Mouse (Mus musculus) forebrain, embryonic 11.5 days (tissue): ENCODE results near the gene Nppa. TPM values are rescaled to one million over a fixed set of nuclear protein-coding genes. Genes with fewer than 3 reads are reported as not detected.

Experiments
- ATAC-seq: fragments of 200-750 bp; cut with Nextera tagmentation; replicated peaks from 2 replicates; pipeline ENCODE4 v1.8.0; 2017; ENCODE audit warnings: moderate TSS enrichment; ENCODE audit not compliant: low FRiP score
- DNase-seq: peaks from one replicate; pipeline ENCODE4 v3.0.0-alpha.2; 2017; ENCODE audit warnings: low spot score
- H3K27ac ChIP-seq: fragments of 300-500 bp; sonication (generic); 2 replicates; pipeline ENCODE4 v1.5.1; 2014; ENCODE audit warnings: low read depth, low read length
- H3K27me3 ChIP-seq: fragments of 300-500 bp; sonication (generic); 2 replicates; pipeline ENCODE4 v1.6.1; 2014; ENCODE audit warnings: mild to moderate bottlenecking, low read length, mixed read lengths; ENCODE audit not compliant: control insufficient read depth, insufficient read depth
- H3K36me3 ChIP-seq: fragments of 300-500 bp; sonication (generic); 2 replicates; pipeline ENCODE4 v1.6.1; 2014; ENCODE audit warnings: mild to moderate bottlenecking, low read length, moderate library complexity, mixed read lengths; ENCODE audit not compliant: control insufficient read depth, insufficient read depth
- H3K4me1 ChIP-seq: fragments of 300-500 bp; sonication (generic); replicated peaks from 2 replicates; pipeline ENCODE4 v1.6.1; 2014; ENCODE audit warnings: low read length, mixed read lengths; ENCODE audit not compliant: control insufficient read depth, insufficient read depth
- H3K4me2 ChIP-seq: fragments of 300-500 bp; sonication (generic); 2 replicates; pipeline ENCODE4 v1.6.1; 2014; ENCODE audit warnings: low read depth, mild to moderate bottlenecking, low read length, moderate library complexity, mixed read lengths; ENCODE audit not compliant: severe bottlenecking
- H3K4me3 ChIP-seq: fragments of 300-500 bp; sonication (generic); 2 replicates; pipeline ENCODE4 v1.5.1; 2014; ENCODE audit warnings: low read depth, low read length
- H3K9ac ChIP-seq: fragments of 300-500 bp; sonication (generic); 2 replicates; pipeline ENCODE4 v1.6.1; 2014; ENCODE audit warnings: low read length
- H3K9me3 ChIP-seq: fragments of 300-500 bp; sonication (generic); 2 replicates; pipeline ENCODE4 v1.6.1; 2016; ENCODE audit warnings: low read length, mixed read lengths; ENCODE audit not compliant: control insufficient read depth
- WGBS: fragments of 180-500 bp; shearing (Covaris S2); extraction: QIAGEN DNeasy Blood & Tissue Kit; methylation state at CpG from one replicate; pipeline ENCODE4 v1.1.7; 2014; 5-methylcytosine and 5-hydroxymethylcytosine counted together
- polyA plus RNA-seq: library from polyadenylated mRNA; unstranded; fragments of >200 nt; fragmentation: Nextera tagmentation; extraction: Ambion mirVana; gene quantifications from 2 replicates; pipeline ENCODE4 v1.2.1, GENCODE M21; 2014

The Nppa gene
- polyA plus RNA-seq, 1 experiment from 2014 or later, result 0.29 TPM

DNA sequence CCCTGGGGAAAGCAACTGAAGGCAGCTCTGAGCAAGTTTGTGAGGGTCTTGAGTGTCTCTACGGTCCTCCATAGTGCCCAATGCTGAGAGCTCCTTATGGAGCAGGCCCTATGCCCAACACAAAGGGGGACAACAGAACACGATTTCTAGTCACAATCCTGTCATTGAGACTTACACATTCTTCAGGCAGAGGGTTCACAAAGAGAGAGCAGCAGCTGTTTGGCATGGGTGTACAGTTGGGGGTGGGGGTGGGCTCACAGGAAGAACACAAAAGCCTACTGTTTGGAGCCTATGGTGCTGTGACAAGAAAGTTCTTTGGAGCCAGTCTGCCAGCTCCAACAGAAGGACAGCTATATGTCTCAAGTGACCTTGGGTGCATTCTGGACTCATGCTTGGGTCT lies 17.9 kb downstream of the Nppa start:
- Histone ChIP-seq H3K9ac (no peak overlapping the region), H3K36me3 (peaks cover 28% of the 10 kb centered on the region; the same call in 1 of the 2 replicates), H3K4me1 (0 out of 2 replicates have a peak, but pooled peaks cover 3% of the 10 kb centered on the region), H3K27me3 (no peaks in the 10 kb centered on the region), H3K4me2 (no peak overlapping the region), H3K27ac (0 out of 2 replicates have a peak overlapping the region, but pooled peaks have one; percentile 31), H3K4me3 (no peak overlapping the region), H3K9me3 (no peaks in the 10 kb centered on the region)
- DNase-seq, result no peak
- ATAC-seq, result peak; percentile 21; the same call in 1 of the 2 replicates
- WGBS, result 61% methylated on average over 2 of the region's 2 CpGs

DNA sequence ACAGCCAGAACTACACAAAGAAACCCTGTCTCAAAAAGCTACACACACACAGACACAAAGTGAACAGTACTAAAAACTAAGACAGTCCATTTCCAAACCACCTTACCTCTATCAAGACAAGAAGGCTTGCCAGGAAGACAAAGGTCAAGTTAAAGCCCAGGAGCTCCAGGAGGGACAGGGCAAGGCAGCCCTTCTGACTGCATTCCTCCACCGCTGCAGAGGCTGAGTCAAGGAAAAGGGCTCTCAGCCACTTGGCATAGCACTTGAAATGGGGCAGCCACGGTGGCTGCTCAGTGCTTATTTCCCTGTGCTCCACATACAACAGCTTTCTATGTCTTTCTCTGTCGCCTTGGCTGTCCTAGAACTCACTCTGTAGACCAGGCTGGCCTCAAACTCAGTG lies 23.5 kb downstream of the Nppa start:
- DNase-seq (no peak), ATAC-seq (no peak)
- H3K27ac ChIP-seq, result no peak overlapping the region
- no peaks in the 10 kb centered on the region for H3K4me1 ChIP-seq
- no peak overlapping the region for H3K9ac ChIP-seq
- H3K27me3 ChIP-seq, result no peaks in the 10 kb centered on the region
- 96% methylated on average over 3 of the region's 3 CpGs for WGBS
- H3K4me2 ChIP-seq, result no peak overlapping the region
- no peaks in the 10 kb centered on the region for H3K9me3 ChIP-seq
- H3K4me3 ChIP-seq, result no peak overlapping the region
- H3K36me3 ChIP-seq, result peaks cover 10% of the 10 kb centered on the region; the same call in 1 of the 2 replicates

DNA sequence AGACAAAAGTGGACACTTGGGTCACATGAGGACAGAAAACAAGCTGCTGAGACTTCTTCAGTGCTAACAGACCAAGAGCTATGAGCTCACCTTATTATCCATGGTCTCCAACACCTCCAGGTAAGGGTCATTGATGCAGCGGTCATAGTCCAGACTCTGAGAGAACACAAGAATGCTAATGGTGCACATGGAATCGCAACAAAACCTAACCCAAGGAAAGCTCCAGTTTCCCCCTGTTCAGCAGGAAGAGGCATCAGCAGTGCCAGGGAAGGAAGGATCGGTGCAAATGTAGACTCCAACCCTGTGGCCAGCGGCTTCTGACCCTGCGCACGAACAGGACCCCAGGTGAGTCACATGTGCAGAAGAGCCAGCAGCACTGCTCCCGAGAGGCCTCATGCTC lies 28.8 kb downstream of the Nppa start:
- Histone ChIP-seq H3K27ac (no peak overlapping the region), H3K36me3 (peaks cover 3% of the 10 kb centered on the region; the same call in 1 of the 2 replicates), H3K4me1 (no peaks in the 10 kb centered on the region), H3K9ac (no peak overlapping the region), H3K9me3 (no peaks in the 10 kb centered on the region), H3K4me2 (no peak overlapping the region), H3K27me3 (no peaks in the 10 kb centered on the region), H3K4me3 (no peak overlapping the region)
- DNase-seq, result no peak
- WGBS, result 94% methylated on average over 7 of the region's 7 CpGs
- ATAC-seq, result no peak

DNA sequence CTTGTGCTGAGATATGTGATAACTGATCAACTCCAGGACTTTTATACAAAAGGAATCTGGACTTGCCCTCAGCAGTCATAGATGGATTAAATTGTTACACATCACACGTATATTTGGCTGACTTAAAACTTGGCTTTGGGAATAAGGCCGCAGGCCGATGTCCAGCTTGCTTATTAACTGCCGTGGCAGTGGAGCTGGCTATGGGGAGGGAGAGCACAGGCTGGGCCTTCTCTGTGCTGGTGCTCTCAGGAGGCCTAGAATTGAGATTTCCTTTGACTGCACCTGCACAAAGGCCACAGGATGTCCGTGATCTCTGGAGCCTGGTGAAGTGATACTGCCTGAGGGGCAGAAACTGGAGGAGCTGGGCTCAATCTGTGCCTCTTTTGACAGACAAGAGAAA lies 30.0 kb downstream of the Nppa start:
- 86% methylated on average over 5 of the region's 5 CpGs for WGBS
- H3K36me3 ChIP-seq, result peaks cover 3% of the 10 kb centered on the region; the same call in 1 of the 2 replicates
- no peaks in the 10 kb centered on the region for H3K27me3 ChIP-seq
- no peak overlapping the region for H3K4me2 ChIP-seq
- ATAC-seq, result no peak
- no peak overlapping the region for H3K27ac ChIP-seq
- H3K4me3 ChIP-seq, result no peak overlapping the region
- no peak for DNase-seq
- no peaks in the 10 kb centered on the region for H3K9me3 ChIP-seq
- H3K4me1 ChIP-seq, result no peaks in the 10 kb centered on the region
- H3K9ac ChIP-seq, result no peak overlapping the region

DNA sequence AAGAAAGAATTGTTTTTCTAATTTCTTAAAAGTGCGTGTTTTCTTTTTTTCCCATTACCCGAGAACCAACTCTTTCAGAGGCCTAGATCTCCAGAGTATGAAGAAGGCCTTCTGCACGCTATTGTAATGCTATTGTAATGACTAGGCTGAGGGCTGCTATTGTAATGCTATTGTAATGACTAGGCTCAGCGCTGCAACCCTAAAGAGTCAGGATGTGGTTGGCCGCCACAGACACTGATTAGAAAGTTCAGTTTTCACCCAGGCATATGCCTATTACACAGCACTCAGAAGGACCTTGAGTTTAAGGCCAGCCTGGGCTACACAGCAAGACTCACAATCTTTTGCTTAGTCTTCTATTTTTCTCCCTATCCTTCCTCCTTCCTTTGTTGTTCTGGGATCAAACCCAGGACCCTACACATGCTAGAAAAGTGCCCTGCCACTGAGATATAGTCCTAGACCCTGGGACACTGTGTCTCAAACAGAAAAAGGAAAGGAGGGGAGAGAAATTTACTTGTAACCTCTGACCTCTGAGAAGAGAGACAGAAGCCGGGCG lies 33.4 kb downstream of the Nppa start:
- Histone ChIP-seq H3K27ac (no peak overlapping the region), H3K36me3 (no peaks in the 10 kb centered on the region), H3K27me3 (no peaks in the 10 kb centered on the region), H3K4me3 (no peak overlapping the region), H3K9me3 (no peaks in the 10 kb centered on the region), H3K4me1 (peaks cover 5% of the 10 kb centered on the region), H3K4me2 (no peak overlapping the region), H3K9ac (no peak overlapping the region)
- WGBS, result 66% methylated on average over 7 of the region's 7 CpGs
- no peak for DNase-seq
- no peak for ATAC-seq

DNA sequence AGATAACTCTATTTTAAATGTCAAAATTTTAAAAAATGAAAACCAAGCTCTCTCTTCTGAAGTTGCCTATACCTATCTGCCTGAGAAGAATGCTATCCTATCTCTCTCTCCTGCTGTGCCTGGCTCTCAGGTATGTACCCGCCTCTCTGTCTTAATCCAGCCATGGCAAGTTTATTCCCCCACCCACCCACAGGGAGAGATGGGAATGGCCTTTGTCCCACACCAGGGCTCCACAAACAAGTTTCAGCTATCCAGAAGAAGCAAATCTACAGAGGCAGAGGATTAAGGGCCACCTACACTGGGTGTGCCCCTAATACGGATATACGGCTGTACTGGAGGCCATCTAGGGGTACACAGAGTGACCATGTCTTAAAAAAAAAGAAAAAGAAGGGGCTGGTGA lies 34.9 kb downstream of the Nppa start:
- 88% methylated on average over 3 of the region's 3 CpGs for WGBS
- DNase-seq, result no peak
- H3K4me1 ChIP-seq, result peaks cover 13% of the 10 kb centered on the region
- no peak overlapping the region for H3K4me3 ChIP-seq
- H3K36me3 ChIP-seq, result no peaks in the 10 kb centered on the region
- H3K27me3 ChIP-seq, result no peaks in the 10 kb centered on the region
- ATAC-seq, result no peak
- H3K4me2 ChIP-seq, result no peak overlapping the region
- no peak overlapping the region for H3K27ac ChIP-seq
- no peak overlapping the region for H3K9ac ChIP-seq
- no peaks in the 10 kb centered on the region for H3K9me3 ChIP-seq

DNA sequence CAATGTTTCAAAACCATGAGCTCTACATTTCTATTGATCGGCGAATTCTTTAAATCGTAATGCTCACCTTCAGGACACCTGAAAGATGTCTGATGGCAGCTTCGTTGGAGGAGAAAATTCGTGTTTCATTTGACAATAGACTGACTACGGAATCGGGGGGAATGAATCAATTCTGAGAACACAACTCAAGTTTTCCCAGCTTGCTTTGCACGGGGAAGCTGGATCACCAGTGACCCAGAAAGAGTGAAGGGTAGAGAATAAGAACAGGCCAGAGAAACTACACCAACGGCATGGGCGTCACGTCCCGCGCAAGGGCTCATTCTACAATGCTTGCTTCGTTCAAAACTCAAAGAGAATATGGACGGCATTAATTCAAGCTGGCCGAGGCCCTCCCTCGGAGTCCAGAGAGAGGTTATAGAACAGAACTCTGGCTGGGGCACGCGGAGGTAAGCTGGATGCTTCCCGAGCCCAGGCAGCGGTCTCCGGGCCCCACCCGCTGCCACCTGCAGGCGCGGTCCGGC lies 37.6 kb downstream of the Nppa start:
- Histone ChIP-seq H3K27ac (peak overlapping the region; percentile 50; the same call in 1 of the 2 replicates), H3K4me3 (peak overlapping the region; percentile 89), H3K36me3 (no peaks in the 10 kb centered on the region; the same call in 1 of the 2 replicates), H3K4me2 (peak overlapping the region; percentile 49), H3K9ac (peak overlapping the region; percentile 78), H3K27me3 (no peaks in the 10 kb centered on the region), H3K4me1 (peaks cover 13% of the 10 kb centered on the region), H3K9me3 (no peaks in the 10 kb centered on the region)
- no peak for ATAC-seq
- no peak for DNase-seq
- WGBS, result 7% methylated on average over 26 of the region's 26 CpGs

DNA sequence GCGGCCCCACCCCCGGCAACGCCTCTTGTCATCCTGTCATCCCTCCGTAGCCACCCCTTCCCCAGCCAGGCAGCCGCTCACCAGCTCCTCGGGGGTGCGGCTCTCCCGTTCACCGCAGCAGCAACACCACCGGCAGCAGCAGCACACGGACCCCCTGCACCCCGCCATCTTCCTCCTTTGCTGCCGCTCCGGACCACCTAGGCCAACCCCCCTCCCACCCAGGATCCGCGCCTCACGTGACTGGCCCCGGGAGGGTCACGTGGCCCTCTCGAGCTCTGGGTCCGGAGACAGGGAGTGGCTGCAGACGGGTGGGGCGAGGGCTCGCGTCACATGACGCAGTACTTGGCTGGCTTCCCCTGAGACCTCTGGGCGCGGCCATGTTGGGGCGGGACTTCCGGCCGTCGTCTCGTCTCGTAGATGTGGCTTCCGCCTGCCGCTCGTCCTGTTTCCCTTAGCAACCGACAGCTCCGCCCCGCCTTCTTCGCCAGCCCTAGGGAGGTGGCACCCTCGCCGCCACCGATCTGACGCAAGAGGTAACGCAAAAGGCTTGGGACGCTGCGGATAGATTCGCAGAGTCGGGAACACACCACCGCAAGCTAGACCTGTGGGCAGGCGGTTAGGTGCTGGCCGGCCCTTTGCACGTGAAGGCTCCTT lies 38.2 kb downstream of the Nppa start, which contains the start of the genes Clcn6 and Mthfr:
Clcn6 (minus strand) TSS at position 222 of the 654 bp plus-strand sequence.
Mthfr (plus strand) TSS at position 478 of the 654 bp plus-strand sequence.
- peak within 1 kb of the TSS; percentile 50; the same call in 1 of the 2 replicates for H3K27ac ChIP-seq
- H3K9me3 ChIP-seq, result no peaks in the 10 kb centered on the region
- peak; percentile 100 for DNase-seq
- peak; percentile 97 for ATAC-seq
- H3K9ac ChIP-seq, result peak within 1 kb of the TSS; percentile 78
- WGBS, result under 1% methylated on average over 54 of the region's 54 CpGs
- H3K36me3 ChIP-seq, result no peaks in the 10 kb centered on the region; the same call in 1 of the 2 replicates
- peak within 1 kb of the TSS; percentile 89 for H3K4me3 ChIP-seq
- peak within 1 kb of the TSS; percentile 67 for H3K4me2 ChIP-seq
- H3K4me1 ChIP-seq, result peaks cover 13% of the 10 kb centered on the region
- H3K27me3 ChIP-seq, result no peaks in the 10 kb centered on the region
